Mouse (Mus musculus): ENCODE measurements around the gene Wwp2. TPM values are rescaled to one million over a fixed set of nuclear protein-coding genes. Genes with fewer than 3 reads are reported as not detected.

The Wwp2 gene
- polyA plus RNA-seq, 1 experiment from 2014 or later, result 28.5 TPM

GRCm38 (mm10) chr8:107522555-107522833 lies 86.3 kb downstream of the Wwp2 start:
- peaks cover 0 to 4% of the 10 kb centered on the region in 2 experiments; a peak in 1 of 4 replicates for H3K4me1 ChIP-seq (ENCODE audit: control insufficient read depth in 2 of 2, insufficient read depth in 2 of 2, low read length in 2 of 2)
- H3K27me3 ChIP-seq (ENCODE audit: control insufficient read depth, insufficient read depth, low read length), result no peaks in the 10 kb centered on the region
- H3K4me2 ChIP-seq (ENCODE audit: low read length), result no peak overlapping the region
- H3K9ac ChIP-seq (ENCODE audit: low read length), result no peak overlapping the region
- no peak overlapping the region for H3K4me3 ChIP-seq (ENCODE audit: control insufficient read depth in 1 of 2, insufficient read depth in 1 of 2, low read depth in 1 of 2, low read length in 2 of 2)
- H3K36me3 ChIP-seq (ENCODE audit: control insufficient read depth, insufficient read depth, low read length), result peaks cover 10% of the 10 kb centered on the region; the same call in 1 of the 2 replicates
- 68% methylated on average over 4 of the region's 4 CpGs for WGBS
- H3K9me3 ChIP-seq (ENCODE audit: control insufficient read depth, low read length), result no peaks in the 10 kb centered on the region
- no peak for ATAC-seq (ENCODE audit: insufficient number of reproducible peaks, insufficient read depth, low FRiP score, low read depth)
- no peak overlapping the region for H3K27ac ChIP-seq (replicated peaks in 1 of 2; ENCODE audit: control insufficient read depth in 1 of 2, insufficient read depth in 1 of 2, low read depth in 2 of 2, low read length in 2 of 2)

- peaks cover 0 to 4% of the 10 kb centered on the region in 2 experiments; a peak in 1 of 4 replicates for H3K4me1 ChIP-seq (ENCODE audit: control insufficient read depth in 2 of 2, insufficient read depth in 2 of 2, low read length in 2 of 2)
- H3K4me3 ChIP-seq (ENCODE audit: control insufficient read depth in 1 of 2, insufficient read depth in 1 of 2, low read depth in 1 of 2, low read length in 2 of 2), result no peak overlapping the region
- H3K36me3 ChIP-seq (ENCODE audit: control insufficient read depth, insufficient read depth, low read length), result no peaks in the 10 kb centered on the region
- H3K4me2 ChIP-seq (ENCODE audit: low read length), result no peak overlapping the region
- H3K9ac ChIP-seq (ENCODE audit: low read length), result no peak overlapping the region
- H3K27ac ChIP-seq (replicated peaks in 1 of 2; ENCODE audit: control insufficient read depth in 1 of 2, insufficient read depth in 1 of 2, low read depth in 2 of 2, low read length in 2 of 2), result no peak overlapping the region
- H3K9me3 ChIP-seq (ENCODE audit: control insufficient read depth, low read length), result no peaks in the 10 kb centered on the region
- WGBS, result 82% methylated on average over 4 of the region's 4 CpGs
- no peak for ATAC-seq (ENCODE audit: insufficient number of reproducible peaks, insufficient read depth, low FRiP score, low read depth)
- no peaks in the 10 kb centered on the region for H3K27me3 ChIP-seq (ENCODE audit: control insufficient read depth, insufficient read depth, low read length)
These were observed 88.4 kb downstream of the Wwp2 start for GRCm38 (mm10) chr8:107524535-107524934.

- Histone ChIP-seq H3K27me3 (ENCODE audit: control insufficient read depth, insufficient read depth, low read length) (no peaks in the 10 kb centered on the region), H3K4me3 (ENCODE audit: control insufficient read depth in 1 of 2, insufficient read depth in 1 of 2, low read depth in 1 of 2, low read length in 2 of 2) (no peak overlapping the region), H3K27ac (replicated peaks in 1 of 2; ENCODE audit: control insufficient read depth in 1 of 2, insufficient read depth in 1 of 2, low read depth in 2 of 2, low read length in 2 of 2) (no peak overlapping the region), H3K36me3 (ENCODE audit: control insufficient read depth, insufficient read depth, low read length) (0 out of 2 replicates have a peak, but pooled peaks cover under 1% of the 10 kb centered on the region), H3K4me1 (ENCODE audit: control insufficient read depth in 2 of 2, insufficient read depth in 2 of 2, low read length in 2 of 2) (no peaks in the 10 kb centered on the region), H3K4me2 (ENCODE audit: low read length) (no peak overlapping the region), H3K9me3 (ENCODE audit: control insufficient read depth, low read length) (no peaks in the 10 kb centered on the region), H3K9ac (ENCODE audit: low read length) (no peak overlapping the region)
- ATAC-seq (ENCODE audit: insufficient number of reproducible peaks, insufficient read depth, low FRiP score, low read depth), result no peak
- WGBS, result 87% methylated on average over 6 of the region's 6 CpGs
These were observed 92.6 kb downstream of the Wwp2 start for GRCm38 (mm10) chr8:107528786-107529185.

GRCm38 (mm10) chr8:107537472-107537871 lies 101.3 kb downstream of the Wwp2 start:
- Histone ChIP-seq H3K4me1 (ENCODE audit: control insufficient read depth in 2 of 2, insufficient read depth in 2 of 2, low read length in 2 of 2) (peaks cover 9 to 11% of the 10 kb centered on the region in 2 experiments; a peak in 3 of 4 replicates), H3K9me3 (ENCODE audit: control insufficient read depth, low read length) (no peaks in the 10 kb centered on the region), H3K9ac (ENCODE audit: low read length) (no peak overlapping the region), H3K4me2 (ENCODE audit: low read length) (no peak overlapping the region), H3K4me3 (ENCODE audit: control insufficient read depth in 1 of 2, insufficient read depth in 1 of 2, low read depth in 1 of 2, low read length in 2 of 2) (no peak overlapping the region), H3K36me3 (ENCODE audit: control insufficient read depth, insufficient read depth, low read length) (0 out of 2 replicates have a peak, but pooled peaks cover 6% of the 10 kb centered on the region), H3K27me3 (ENCODE audit: control insufficient read depth, insufficient read depth, low read length) (no peaks in the 10 kb centered on the region), H3K27ac (replicated peaks in 1 of 2; ENCODE audit: control insufficient read depth in 1 of 2, insufficient read depth in 1 of 2, low read depth in 2 of 2, low read length in 2 of 2) (no peak overlapping the region)
- 37% methylated on average over 4 of the region's 4 CpGs for WGBS
- no peak for ATAC-seq (ENCODE audit: insufficient number of reproducible peaks, insufficient read depth, low FRiP score, low read depth)

GRCm38 (mm10) chr8:107540623-107541022 lies 104.5 kb downstream of the Wwp2 start:
- Histone ChIP-seq H3K4me1 (ENCODE audit: control insufficient read depth in 2 of 2, insufficient read depth in 2 of 2, low read length in 2 of 2) (peaks cover 18 to 22% of the 10 kb centered on the region in 2 experiments), H3K4me3 (ENCODE audit: control insufficient read depth in 1 of 2, insufficient read depth in 1 of 2, low read depth in 1 of 2, low read length in 2 of 2) (no peak overlapping the region), H3K9me3 (ENCODE audit: control insufficient read depth, low read length) (no peaks in the 10 kb centered on the region), H3K27me3 (ENCODE audit: control insufficient read depth, insufficient read depth, low read length) (no peaks in the 10 kb centered on the region), H3K36me3 (ENCODE audit: control insufficient read depth, insufficient read depth, low read length) (no peaks in the 10 kb centered on the region), H3K27ac (replicated peaks in 1 of 2; ENCODE audit: control insufficient read depth in 1 of 2, insufficient read depth in 1 of 2, low read depth in 2 of 2, low read length in 2 of 2) (no peak overlapping the region), H3K9ac (ENCODE audit: low read length) (no peak overlapping the region), H3K4me2 (ENCODE audit: low read length) (no peak overlapping the region)
- WGBS, result 70% methylated on average over 12 of the region's 12 CpGs
- ATAC-seq (ENCODE audit: insufficient number of reproducible peaks, insufficient read depth, low FRiP score, low read depth), result no peak

GRCm38 (mm10) chr8:107541369-107541768 lies 105.2 kb downstream of the Wwp2 start:
- ATAC-seq (ENCODE audit: insufficient number of reproducible peaks, insufficient read depth, low FRiP score, low read depth), result no peak
- Histone ChIP-seq H3K9me3 (ENCODE audit: control insufficient read depth, low read length) (no peaks in the 10 kb centered on the region), H3K4me3 (ENCODE audit: control insufficient read depth in 1 of 2, insufficient read depth in 1 of 2, low read depth in 1 of 2, low read length in 2 of 2) (no peak overlapping the region), H3K36me3 (ENCODE audit: control insufficient read depth, insufficient read depth, low read length) (no peaks in the 10 kb centered on the region), H3K4me2 (ENCODE audit: low read length) (no peak overlapping the region), H3K27ac (replicated peaks in 1 of 2; ENCODE audit: control insufficient read depth in 1 of 2, insufficient read depth in 1 of 2, low read depth in 2 of 2, low read length in 2 of 2) (no peak overlapping the region), H3K9ac (ENCODE audit: low read length) (no peak overlapping the region), H3K27me3 (ENCODE audit: control insufficient read depth, insufficient read depth, low read length) (no peaks in the 10 kb centered on the region), H3K4me1 (ENCODE audit: control insufficient read depth in 2 of 2, insufficient read depth in 2 of 2, low read length in 2 of 2) (peaks cover 25 to 28% of the 10 kb centered on the region in 2 experiments)
- WGBS, result 63% methylated on average over 4 of the region's 4 CpGs

GRCm38 (mm10) chr8:107542151-107542550 lies 106.0 kb downstream of the Wwp2 start:
- 72% methylated on average over 3 of the region's 3 CpGs for WGBS
- no peaks in the 10 kb centered on the region for H3K27me3 ChIP-seq (ENCODE audit: control insufficient read depth, insufficient read depth, low read length)
- no peak overlapping the region for H3K9ac ChIP-seq (ENCODE audit: low read length)
- no peaks in the 10 kb centered on the region for H3K36me3 ChIP-seq (ENCODE audit: control insufficient read depth, insufficient read depth, low read length)
- no peak for ATAC-seq (ENCODE audit: insufficient number of reproducible peaks, insufficient read depth, low FRiP score, low read depth)
- H3K27ac ChIP-seq (replicated peaks in 1 of 2; ENCODE audit: control insufficient read depth in 1 of 2, insufficient read depth in 1 of 2, low read depth in 2 of 2, low read length in 2 of 2), result no peak overlapping the region
- H3K4me1 ChIP-seq (ENCODE audit: control insufficient read depth in 2 of 2, insufficient read depth in 2 of 2, low read length in 2 of 2), result peaks cover 29 to 34% of the 10 kb centered on the region in 2 experiments
- H3K4me2 ChIP-seq (ENCODE audit: low read length), result no peak overlapping the region
- H3K9me3 ChIP-seq (ENCODE audit: control insufficient read depth, low read length), result no peaks in the 10 kb centered on the region
- no peak overlapping the region for H3K4me3 ChIP-seq (ENCODE audit: control insufficient read depth in 1 of 2, insufficient read depth in 1 of 2, low read depth in 1 of 2, low read length in 2 of 2)

GRCm38 (mm10) chr8:107543714-107544113 lies 107.5 kb downstream of the Wwp2 start:
- no peaks in the 10 kb centered on the region for H3K27me3 ChIP-seq (ENCODE audit: control insufficient read depth, insufficient read depth, low read length)
- 85% methylated on average over 10 of the region's 11 CpGs for WGBS
- H3K4me3 ChIP-seq (ENCODE audit: control insufficient read depth in 1 of 2, insufficient read depth in 1 of 2, low read depth in 1 of 2, low read length in 2 of 2), result no peak overlapping the region
- no peaks in the 10 kb centered on the region for H3K9me3 ChIP-seq (ENCODE audit: control insufficient read depth, low read length)
- 0 out of 2 replicates have a peak, but pooled peaks cover under 1% of the 10 kb centered on the region for H3K36me3 ChIP-seq (ENCODE audit: control insufficient read depth, insufficient read depth, low read length)
- ATAC-seq (ENCODE audit: insufficient number of reproducible peaks, insufficient read depth, low FRiP score, low read depth), result no peak
- no peak overlapping the region for H3K9ac ChIP-seq (ENCODE audit: low read length)
- peak overlapping the region in 1 of 2 experiments; percentile 67; a peak in 1 of 4 replicates for H3K27ac ChIP-seq (replicated peaks in 1 of 2; ENCODE audit: control insufficient read depth in 1 of 2, insufficient read depth in 1 of 2, low read depth in 2 of 2, low read length in 2 of 2)
- H3K4me1 ChIP-seq (ENCODE audit: control insufficient read depth in 2 of 2, insufficient read depth in 2 of 2, low read length in 2 of 2), result peaks cover 26 to 29% of the 10 kb centered on the region in 2 experiments
- no peak overlapping the region for H3K4me2 ChIP-seq (ENCODE audit: low read length)
